Mouse (Mus musculus) midbrain, embryonic 10.5 days (tissue): Measurements from ENCODE around the gene Mzf1. TPM values are rescaled to one million over a fixed set of nuclear protein-coding genes. Genes with fewer than 3 reads are reported as not detected.
A peak's percentile ranks its signal among the peaks of the same experiment; 100 is the strongest.

Source experiments
- DNase-seq: peaks from one replicate; pipeline ENCODE4 v3.0.0-alpha.2; 2017; ENCODE audit warnings: low spot score
- H3K27ac ChIP-seq: fragments of 300-500 bp; sonication (generic); replicated peaks from 2 replicates; pipeline ENCODE4 v1.5.1; 2016; ENCODE audit warnings: mild to moderate bottlenecking
- H3K27me3 ChIP-seq: fragments of 300-500 bp; sonication (generic); 2 replicates; pipeline ENCODE4 v1.6.1; 2016; ENCODE audit warnings: low read depth, mild to moderate bottlenecking; ENCODE audit not compliant: poor library complexity, severe bottlenecking
- H3K36me3 ChIP-seq: fragments of 300-500 bp; sonication (generic); 2 replicates; pipeline ENCODE4 v1.6.1; 2016; ENCODE audit warnings: mild to moderate bottlenecking, moderate library complexity
- H3K4me1 ChIP-seq: fragments of 300-500 bp; sonication (generic); 2 replicates; pipeline ENCODE4 v1.6.1; 2016
- H3K4me3 ChIP-seq: fragments of 300-500 bp; sonication (generic); 2 replicates; pipeline ENCODE4 v1.5.1; 2016; ENCODE audit warnings: mild to moderate bottlenecking, moderate library complexity
- H3K9me3 ChIP-seq: fragments of 300-500 bp; sonication (generic); replicated peaks from 2 replicates; pipeline ENCODE4 v1.6.1; 2016; ENCODE audit warnings: mild to moderate bottlenecking
- WGBS: fragments of 180-500 bp; shearing (Covaris S2); methylation state at CpG from one replicate; pipeline ENCODE4 v1.1.7; 2016; 5-methylcytosine and 5-hydroxymethylcytosine counted together
- polyA plus RNA-seq: library from polyadenylated mRNA; unstranded; fragments of >200 nt; fragmentation: Nextera tagmentation; extraction: Ambion mirVana; gene quantifications from 2 replicates; pipeline ENCODE4 v1.2.1, GENCODE M21; 2016

The Mzf1 gene
- polyA plus RNA-seq, 1 experiment from 2014 or later, result 3.3 TPM

- peak overlapping the region; percentile 63 for H3K4me3 ChIP-seq
- no peak overlapping the region for H3K27ac ChIP-seq
- peaks cover 57% of the 10 kb centered on the region for H3K27me3 ChIP-seq
- peaks cover 40% of the 10 kb centered on the region for H3K4me1 ChIP-seq
- H3K36me3 ChIP-seq, result peaks cover 3% of the 10 kb centered on the region; the same call in 1 of the 2 replicates
- WGBS, result 39% methylated on average over 16 of the region's 16 CpGs
- peaks cover 11% of the 10 kb centered on the region for H3K9me3 ChIP-seq
- DNase-seq, result no peak
These were observed 11.5 kb downstream of the Mzf1 start for GRCm38 (mm10) chr7:13043120-13043444.

DNA sequence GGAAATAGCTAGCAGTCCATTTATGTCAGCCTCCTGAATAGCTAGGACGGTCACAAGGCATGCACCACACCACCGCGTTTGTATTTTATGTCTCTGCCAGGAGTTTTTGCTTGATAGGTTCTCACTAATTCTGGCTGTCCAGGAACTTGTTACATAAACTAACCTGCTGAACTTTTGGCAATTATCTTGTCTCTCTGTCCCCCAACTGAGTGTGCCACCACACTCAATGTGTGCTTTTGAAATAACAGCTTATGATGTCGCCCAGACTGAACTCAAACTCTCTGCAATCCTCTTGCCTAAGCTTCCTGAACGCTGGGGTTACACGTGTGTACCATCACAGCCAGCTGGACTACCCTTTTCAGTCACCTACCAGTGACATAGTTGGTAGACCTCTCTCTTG, 12.1 kb downstream of the Mzf1 start:
- Histone ChIP-seq H3K36me3 (peaks cover 3% of the 10 kb centered on the region; the same call in 1 of the 2 replicates), H3K27ac (no peak overlapping the region), H3K4me1 (peaks cover 40% of the 10 kb centered on the region), H3K27me3 (peaks cover 57% of the 10 kb centered on the region), H3K9me3 (peaks cover 11% of the 10 kb centered on the region), H3K4me3 (no peak overlapping the region)
- 77% methylated on average over 6 of the region's 6 CpGs for WGBS
- no peak for DNase-seq

- WGBS, result 91% methylated on average over 1 of the region's 1 CpGs
- no peak for DNase-seq
- Histone ChIP-seq H3K36me3 (peaks cover 5% of the 10 kb centered on the region), H3K27ac (no peak overlapping the region), H3K9me3 (peaks cover 11% of the 10 kb centered on the region), H3K27me3 (peaks cover 57% of the 10 kb centered on the region), H3K4me1 (peaks cover 49% of the 10 kb centered on the region), H3K4me3 (no peak overlapping the region)
These were observed 13.3 kb downstream of the Mzf1 start for GRCm38 (mm10) chr7:13041256-13041655.

DNA sequence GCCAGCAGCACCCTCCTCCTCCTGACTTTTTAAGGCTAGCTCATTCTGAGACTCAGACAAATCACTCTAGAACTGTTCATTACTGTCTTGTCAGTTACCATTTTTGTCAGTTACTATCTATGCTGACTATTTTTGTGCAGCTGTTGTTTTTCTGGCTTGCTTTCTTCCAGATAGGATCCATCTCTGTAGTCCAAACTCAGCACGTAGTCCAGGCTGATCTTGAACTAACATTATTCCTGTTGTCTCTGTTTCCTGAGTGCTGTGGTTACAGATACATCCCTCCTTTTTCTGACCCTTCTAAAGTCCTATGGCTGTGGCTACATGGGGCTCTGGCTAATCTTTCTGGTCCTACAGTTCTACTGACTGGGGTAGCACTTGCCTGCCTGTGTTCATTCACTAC, 15.4 kb downstream of the Mzf1 start:
- H3K36me3 ChIP-seq, result peaks cover 20% of the 10 kb centered on the region
- peak overlapping the region; percentile 99 for H3K27ac ChIP-seq
- H3K4me3 ChIP-seq, result peak overlapping the region; percentile 77
- WGBS, result 89% methylated on average over 1 of the region's 1 CpGs
- peaks cover 40% of the 10 kb centered on the region for H3K27me3 ChIP-seq
- DNase-seq, result no peak
- H3K4me1 ChIP-seq, result peaks cover 59% of the 10 kb centered on the region
- H3K9me3 ChIP-seq, result peaks cover 11% of the 10 kb centered on the region

DNA sequence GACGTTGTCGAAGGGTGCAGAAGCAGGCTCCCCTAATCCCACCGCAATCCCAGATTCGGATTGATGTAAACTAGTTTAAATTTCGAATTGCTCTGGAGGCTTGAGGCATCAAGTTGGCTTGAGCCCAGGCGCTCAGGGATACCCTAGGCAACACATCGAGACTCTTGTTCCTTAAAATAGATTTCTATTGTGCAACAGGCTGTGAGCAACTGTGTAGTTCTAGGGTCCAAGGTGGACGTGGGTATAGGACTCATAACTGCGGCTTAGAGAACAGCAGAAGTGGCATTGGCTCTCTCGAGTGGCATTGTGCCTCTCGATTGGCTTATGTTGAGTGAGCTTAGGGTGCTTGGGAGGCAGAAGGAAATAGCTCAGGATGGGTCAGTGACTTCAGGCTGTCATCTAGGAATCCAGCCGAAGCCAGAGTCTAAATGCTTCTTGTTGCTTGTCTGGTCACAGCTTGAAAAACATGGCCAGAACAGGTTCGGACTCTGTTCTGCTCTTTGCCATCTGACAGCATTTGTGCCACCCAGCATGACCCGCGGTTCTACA, 15.9 kb downstream of the Mzf1 start:
- no peak for DNase-seq
- H3K4me3 ChIP-seq, result peak overlapping the region; percentile 77
- peaks cover 35% of the 10 kb centered on the region for H3K27me3 ChIP-seq
- 28% methylated on average over 15 of the region's 15 CpGs for WGBS
- H3K27ac ChIP-seq, result peak overlapping the region; percentile 99
- peaks cover 59% of the 10 kb centered on the region for H3K4me1 ChIP-seq
- peaks cover 22% of the 10 kb centered on the region for H3K36me3 ChIP-seq
- peaks cover 11% of the 10 kb centered on the region for H3K9me3 ChIP-seq

DNA sequence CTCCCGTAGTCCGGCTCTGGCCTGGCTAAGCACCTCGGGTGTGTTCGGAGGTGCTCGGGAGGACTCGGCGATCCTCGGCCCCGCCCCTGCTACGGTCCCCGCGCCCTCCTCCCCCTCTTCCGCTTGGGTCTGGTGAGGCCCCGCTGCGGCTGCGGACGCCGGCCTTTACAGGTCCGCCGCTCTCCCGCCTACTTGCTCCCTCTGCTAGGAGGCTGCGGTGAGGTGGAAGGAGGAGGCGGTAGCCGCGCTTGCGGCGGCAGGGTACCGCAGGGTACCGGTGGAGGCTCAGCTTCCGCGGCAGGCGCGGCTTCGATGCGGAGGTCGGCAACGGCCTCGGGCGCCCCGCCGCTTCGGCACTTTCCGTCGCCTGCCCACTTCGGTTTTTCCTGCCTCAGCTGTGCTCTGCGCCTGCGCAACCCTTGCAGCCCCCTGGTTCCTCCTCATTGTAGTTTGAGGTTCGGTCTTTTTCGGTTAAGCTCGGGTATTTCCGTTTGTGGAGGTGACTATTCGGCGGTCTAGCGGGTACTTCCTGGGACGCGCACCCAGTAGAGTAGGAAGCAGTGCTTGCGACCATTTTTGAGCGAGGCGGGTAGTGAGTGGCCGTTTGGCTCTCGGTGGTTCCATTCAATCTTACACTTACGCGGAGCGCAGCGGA, 16.5 kb downstream of the Mzf1 start, which contains the start of gene Ube2m:
Gene Ube2m, minus strand, starts transcription at position 375 of the 655 bp plus-strand sequence.
- peak within 1 kb of the TSS; percentile 77 for H3K4me3 ChIP-seq
- peaks cover 4% of the 10 kb centered on the region for H3K9me3 ChIP-seq
- H3K4me1 ChIP-seq, result peaks cover 59% of the 10 kb centered on the region
- peak; percentile 99 for DNase-seq
- H3K27ac ChIP-seq, result peak within 1 kb of the TSS; percentile 99
- peaks cover 28% of the 10 kb centered on the region for H3K36me3 ChIP-seq
- H3K27me3 ChIP-seq, result peaks cover 28% of the 10 kb centered on the region
- under 1% methylated on average over 65 of the region's 65 CpGs for WGBS

- Histone ChIP-seq H3K4me1 (peaks cover 66% of the 10 kb centered on the region), H3K27me3 (peaks cover 21% of the 10 kb centered on the region), H3K4me3 (peak overlapping the region; percentile 77), H3K36me3 (peaks cover 32% of the 10 kb centered on the region), H3K27ac (peak overlapping the region; percentile 99), H3K9me3 (no peaks in the 10 kb centered on the region)
- DNase-seq, result no peak
- WGBS, result under 1% methylated on average over 32 of the region's 33 CpGs
These were observed 17.2 kb downstream of the Mzf1 start for GRCm38 (mm10) chr7:13037366-13037765.

- 54% methylated on average over 4 of the region's 4 CpGs for WGBS
- peaks cover 16% of the 10 kb centered on the region for H3K27me3 ChIP-seq
- peak overlapping the region; percentile 77 for H3K4me3 ChIP-seq
- DNase-seq, result no peak
- peaks cover 71% of the 10 kb centered on the region for H3K4me1 ChIP-seq
- no peaks in the 10 kb centered on the region for H3K9me3 ChIP-seq
- H3K36me3 ChIP-seq, result peaks cover 37% of the 10 kb centered on the region
- peak overlapping the region; percentile 99 for H3K27ac ChIP-seq
These were observed 17.8 kb downstream of the Mzf1 start for GRCm38 (mm10) chr7:13036806-13037205.

DNA sequence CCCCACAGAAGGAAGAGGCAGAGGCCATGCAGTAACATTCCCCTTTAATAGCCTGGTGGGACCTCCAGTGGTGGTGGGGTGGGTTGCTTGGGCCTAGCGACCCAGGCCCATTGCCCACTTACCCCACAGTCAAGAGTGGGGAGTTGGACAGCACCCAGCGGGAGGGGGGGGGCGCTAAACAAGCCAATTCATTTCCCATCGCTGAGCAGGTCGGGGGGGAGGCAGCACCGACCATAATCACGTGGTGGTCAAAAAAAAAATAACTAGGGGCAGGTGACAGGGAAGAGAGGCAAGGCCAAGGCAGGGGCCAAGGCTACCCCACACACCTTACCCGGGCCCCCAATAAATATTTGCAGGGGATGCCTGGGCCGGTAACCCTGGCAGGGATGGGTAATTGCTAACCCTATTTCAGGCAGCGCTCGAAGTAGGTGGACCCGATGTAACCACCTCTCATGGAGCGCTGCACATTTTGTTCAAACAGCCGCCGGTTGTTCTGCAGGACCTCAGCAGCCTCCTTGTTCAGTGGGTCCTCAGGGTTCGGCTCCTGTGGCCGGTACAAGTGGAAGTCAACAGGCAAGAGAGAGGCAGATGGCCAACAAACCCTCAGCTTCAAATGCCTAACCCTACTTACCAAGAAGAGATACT, 19.2 kb downstream of the Mzf1 start:
- H3K9me3 ChIP-seq, result no peaks in the 10 kb centered on the region
- H3K4me1 ChIP-seq, result peaks cover 68% of the 10 kb centered on the region
- 90% methylated on average over 17 of the region's 17 CpGs for WGBS
- H3K27ac ChIP-seq, result peak overlapping the region; percentile 89
- peaks cover 1% of the 10 kb centered on the region; the same call in 1 of the 2 replicates for H3K27me3 ChIP-seq
- peaks cover 52% of the 10 kb centered on the region for H3K36me3 ChIP-seq
- DNase-seq, result no peak
- peak overlapping the region; percentile 77 for H3K4me3 ChIP-seq

- Histone ChIP-seq H3K36me3 (peaks cover 62% of the 10 kb centered on the region), H3K27me3 (no peaks in the 10 kb centered on the region), H3K4me3 (peak within 1 kb of the TSS; percentile 77), H3K9me3 (no peaks in the 10 kb centered on the region), H3K27ac (peak within 1 kb of the TSS; percentile 89), H3K4me1 (peaks cover 58% of the 10 kb centered on the region)
- WGBS, result 2% methylated on average over 45 of the region's 45 CpGs
- DNase-seq, result peak; percentile 99
These were observed 20.2 kb downstream of the Mzf1 start, which contains the start of gene Chmp2a for GRCm38 (mm10) chr7:13034148-13034977. Gene Chmp2a (minus strand): TSS chr7:13034807.

DNA sequence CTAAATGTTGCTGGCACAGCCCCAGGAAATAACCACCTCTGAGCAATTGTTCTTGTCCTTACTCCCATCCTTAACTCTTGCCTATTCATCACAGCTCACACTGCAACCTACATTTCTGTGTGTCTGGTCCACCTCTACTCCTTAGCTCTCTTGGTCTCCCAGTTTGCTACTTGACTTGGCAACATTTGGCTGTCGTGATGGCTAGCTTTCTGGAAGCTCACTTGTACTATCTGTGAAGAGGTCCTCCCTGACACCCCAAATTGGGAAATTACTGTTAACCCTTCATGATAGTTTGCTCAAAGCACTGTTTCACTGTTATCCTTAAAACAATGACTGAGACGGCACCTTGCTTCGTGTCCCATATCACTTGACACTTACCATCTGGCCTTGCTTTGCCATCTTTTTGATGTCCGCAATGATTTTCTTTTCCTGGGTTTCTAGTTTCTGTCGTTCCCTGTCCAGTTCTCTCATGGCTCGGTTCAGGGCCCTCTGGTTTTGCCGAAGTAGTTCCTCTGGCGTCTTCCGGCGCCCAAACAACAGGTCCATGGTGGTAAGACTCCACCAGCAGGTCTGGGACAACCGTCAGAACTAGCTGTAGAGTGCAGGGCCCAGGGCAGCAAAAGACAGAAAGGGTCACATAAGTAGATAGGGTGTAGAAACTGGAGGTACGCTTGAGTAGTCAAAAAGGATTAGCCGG, 21.0 kb downstream of the Mzf1 start:
- H3K36me3 ChIP-seq, result peaks cover 69% of the 10 kb centered on the region

DNA sequence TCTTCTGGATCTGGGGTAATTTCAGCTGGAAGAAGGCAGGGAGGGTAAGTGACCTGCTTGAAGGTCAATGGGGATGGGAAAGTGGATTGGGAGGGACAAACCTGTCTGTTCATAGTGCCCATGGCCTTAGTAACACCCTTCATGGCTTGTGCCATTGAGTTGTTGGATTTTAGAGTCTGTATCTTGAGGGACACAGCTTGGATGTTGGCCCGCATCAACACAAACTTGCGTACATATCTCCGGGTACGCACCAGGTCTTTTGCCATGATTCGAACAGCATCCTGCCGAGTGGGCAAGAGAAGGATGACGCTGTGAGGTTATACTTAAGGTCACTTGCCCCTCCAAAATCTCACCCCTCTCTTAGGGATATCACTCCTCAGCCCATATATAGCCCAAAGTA, 22.0 kb downstream of the Mzf1 start:
- Histone ChIP-seq H3K4me1 (peaks cover 51% of the 10 kb centered on the region), H3K27ac (no peak overlapping the region), H3K27me3 (no peaks in the 10 kb centered on the region), H3K4me3 (0 out of 2 replicates have a peak overlapping the region, but pooled peaks have one; percentile 18), H3K36me3 (peaks cover 80% of the 10 kb centered on the region), H3K9me3 (no peaks in the 10 kb centered on the region)
- WGBS, result 96% methylated on average over 7 of the region's 7 CpGs
- DNase-seq, result no peak

More for the DNA sequence above, 21.0 kb downstream of the Mzf1 start:
- Histone ChIP-seq H3K9me3 (no peaks in the 10 kb centered on the region), H3K4me3 (peak overlapping the region; percentile 77), H3K4me1 (peaks cover 51% of the 10 kb centered on the region), H3K27me3 (no peaks in the 10 kb centered on the region), H3K27ac (peak overlapping the region; percentile 89)
- WGBS, result 53% methylated on average over 13 of the region's 13 CpGs
- DNase-seq, result no peak
